Mouse (Mus musculus): ENCODE measurements around the gene Ubxn1.

The Ubxn1 gene

DNA sequence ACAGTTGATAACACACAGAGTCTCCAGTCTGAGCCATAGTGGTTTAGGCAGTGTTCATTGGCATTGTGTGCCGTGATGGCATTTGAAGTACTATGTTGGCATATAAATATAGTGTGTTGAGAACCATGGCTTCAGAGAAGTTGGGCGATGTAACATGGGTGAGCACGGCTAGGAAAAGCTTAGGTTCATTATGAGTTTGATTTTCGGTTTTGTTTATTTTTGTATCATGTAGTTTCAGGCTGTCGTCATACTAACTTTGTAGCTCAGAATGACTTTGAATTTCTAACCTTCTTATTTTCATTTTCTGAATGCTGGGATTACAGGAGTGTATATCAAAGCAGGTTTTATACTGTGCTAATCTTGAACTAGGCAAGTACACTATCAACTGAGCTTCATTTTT lies 32.1 kb downstream of the Ubxn1 start:
- no peak for DNase-seq

DNA sequence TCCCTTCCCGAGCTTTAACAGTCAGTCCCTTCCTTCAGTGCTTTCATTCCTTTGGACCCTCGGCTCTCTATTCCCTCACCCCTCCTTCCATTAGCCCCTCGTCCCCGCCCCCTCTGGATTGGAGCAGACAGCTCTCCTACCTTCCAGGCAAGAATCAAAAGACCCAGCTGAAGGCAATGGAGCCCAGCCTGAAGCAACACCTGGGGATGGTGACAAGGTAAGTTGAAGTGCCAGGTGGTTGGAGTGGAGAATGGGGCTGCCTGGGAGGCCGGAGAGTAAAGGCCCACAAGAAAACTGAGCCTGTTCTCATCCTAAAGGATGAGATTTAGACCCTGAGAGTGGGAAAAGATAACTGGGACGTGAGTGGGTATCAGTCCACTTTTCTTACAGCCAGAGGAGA lies 37.2 kb downstream of the Ubxn1 start:
- no peak for DNase-seq

- DNase-seq, result no peak
These were observed 40.5 kb downstream of the Ubxn1 start for GRCm38 (mm10) chr19:8911810-8912209.

DNA sequence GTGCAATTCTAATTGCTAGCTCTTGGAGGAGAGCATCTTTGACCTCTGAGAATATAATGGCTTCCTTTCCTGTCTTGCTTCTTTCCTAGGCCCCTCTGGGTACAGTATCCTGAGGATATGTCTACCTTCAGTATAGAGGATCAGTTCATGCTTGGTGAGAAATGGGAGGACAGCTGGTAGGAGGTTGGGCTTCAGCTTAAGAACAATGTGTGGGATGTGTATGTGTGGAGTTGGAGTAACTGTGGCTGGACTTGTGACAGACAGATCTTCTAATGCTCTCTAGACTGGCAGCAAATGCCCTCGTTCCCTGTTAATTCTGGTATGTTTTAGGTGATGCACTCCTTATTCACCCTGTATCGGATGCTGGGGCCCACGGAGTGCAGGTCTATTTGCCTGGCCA lies 42.9 kb downstream of the Ubxn1 start:
- no peak for DNase-seq

DNA sequence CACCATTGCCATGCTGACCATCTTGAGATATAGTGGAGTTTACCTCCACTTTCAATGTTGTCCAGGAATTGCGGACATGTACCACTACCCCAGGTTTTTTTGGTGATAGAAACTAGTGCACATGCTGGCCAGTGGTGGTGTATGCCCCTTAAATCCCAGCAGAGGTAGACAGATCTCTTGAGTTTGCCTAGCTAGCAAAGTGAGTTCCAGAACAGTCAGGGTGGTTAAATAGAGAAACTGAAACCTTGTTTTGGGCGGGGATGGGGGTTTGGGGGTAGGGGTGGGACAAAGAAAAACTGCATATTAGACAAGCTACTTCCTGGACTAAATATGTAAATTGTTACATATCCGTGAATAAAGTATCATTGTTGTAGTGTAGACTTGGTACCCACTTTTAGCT lies 47.7 kb downstream of the Ubxn1 start:
- no peak for DNase-seq

GRCm38 (mm10) chr19:8919684-8920072 lies 48.4 kb downstream of the Ubxn1 start:
- DNase-seq, result no peak

DNA sequence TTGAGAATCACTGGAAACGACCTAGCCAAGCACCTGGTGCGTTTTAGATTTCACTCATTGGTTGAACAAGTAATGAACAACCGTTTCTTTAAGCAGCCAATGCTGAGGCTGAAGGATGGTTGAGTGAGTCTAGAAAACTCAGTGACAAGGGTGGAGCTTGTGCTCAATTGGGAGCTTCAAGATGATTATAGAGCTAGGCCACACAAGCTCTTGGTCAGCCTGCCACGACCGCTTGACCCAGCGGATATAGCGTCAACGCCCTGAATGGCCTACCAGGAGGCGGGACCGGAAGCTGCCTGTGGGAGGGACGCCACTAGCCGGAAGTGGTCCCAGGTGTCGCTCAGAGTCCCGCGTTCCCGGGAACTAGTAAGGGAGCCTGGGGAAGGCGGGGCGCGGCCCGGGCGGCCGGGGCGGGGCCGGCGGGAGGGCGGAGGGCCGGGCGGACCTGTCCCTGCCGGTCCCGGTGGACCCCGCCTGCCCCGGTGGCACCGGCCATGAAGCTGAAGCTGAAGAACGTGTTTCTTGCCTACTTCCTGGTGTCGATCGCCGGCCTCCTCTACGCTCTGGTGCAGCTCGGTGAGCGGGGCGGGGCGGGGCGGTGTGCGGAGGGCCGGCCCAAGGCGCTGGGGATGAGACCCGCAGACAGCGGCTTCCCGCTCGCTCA lies 48.9 kb downstream of the Ubxn1 start, which contains the start of gene B3gat3:
Gene B3gat3 (plus strand): TSS at position 302 of the 664 bp plus-strand sequence.
- DNase-seq, result peak; percentile 94

DNA sequence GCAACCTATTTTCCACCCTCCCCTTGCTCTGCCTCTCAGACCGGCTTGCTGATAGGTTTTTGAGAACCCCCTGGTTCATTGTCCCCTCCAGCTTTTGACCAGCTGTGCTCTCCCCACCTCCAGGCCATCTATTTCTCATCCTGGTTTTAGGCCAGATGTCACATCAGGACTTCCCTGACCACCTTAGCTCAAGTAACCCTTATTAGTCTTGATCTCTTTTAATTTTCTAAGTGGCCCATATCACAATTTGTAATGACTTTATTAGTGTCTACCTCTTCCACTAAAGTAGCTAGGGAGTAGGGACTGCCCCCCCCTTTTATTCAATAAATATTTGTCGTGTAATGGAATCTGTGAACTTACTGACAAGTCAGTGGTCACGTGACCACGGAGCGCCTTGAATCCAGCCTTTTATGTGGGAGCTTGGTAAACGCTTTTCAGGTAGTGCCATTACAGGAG lies 49.6 kb downstream of the Ubxn1 start:
- DNase-seq, result no peak

- DNase-seq, result no peak
These were observed 50.4 kb downstream of the Ubxn1 start for GRCm38 (mm10) chr19:8921741-8922140.
